Mouse (Mus musculus) small intestine, adult 2 months (tissue): ENCODE measurements around the gene Cracr2a.

Source experiments
- CTCF ChIP-seq: fragments of 200-500 bp; IDR thresholded peaks from 2 replicates; pipeline ENCODE4 v1.5.1; 2012; ENCODE audit warnings: low read depth, mild to moderate bottlenecking, control low read depth, inconsistent platforms, low read length, moderate library complexity, mixed read lengths; ENCODE audit not compliant: insufficient replicate concordance, insufficient read length; ENCODE audit errors: extremely low read depth
- POLR2A ChIP-seq: fragments of 200-500 bp; IDR thresholded peaks from 2 replicates; pipeline ENCODE4 v1.6.1; 2012; ENCODE audit warnings: low read depth, mild to moderate bottlenecking, control low read depth, inconsistent platforms, low read length, moderate library complexity

GRCm38 (mm10) chr6:127659966-127660365 is 98.8 kb downstream of the Cracr2a start:
- TF ChIP-seq POLR2A (no peak), CTCF (no peak)
